Mouse (Mus musculus): Measurements from ENCODE around the gene Itsn1.

DNA sequence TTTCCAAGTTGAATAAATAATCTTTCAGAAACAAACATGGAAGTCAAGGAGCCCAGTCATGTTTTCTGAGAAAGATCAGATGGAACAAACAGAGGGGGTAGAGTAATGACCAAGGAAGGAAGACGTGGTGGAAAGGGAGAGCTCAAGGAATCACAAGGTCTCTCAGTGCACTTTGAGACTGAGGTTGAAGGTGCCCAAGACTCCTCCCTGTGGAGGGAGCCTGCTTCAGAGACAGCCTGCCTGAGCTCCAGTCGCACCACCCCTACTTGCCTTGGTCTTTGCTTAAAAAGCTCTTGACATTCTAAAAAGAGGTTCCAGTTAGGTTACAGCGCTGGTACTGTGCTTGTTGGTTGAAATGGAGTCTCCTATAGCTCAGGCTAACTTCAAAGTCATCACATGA, 121.1 kb downstream of the Itsn1 start:
- TF ChIP-seq CTCF (IDR thresholded peaks at IDR 0.05; ENCODE audit: insufficient read depth, low read length), result no peak
- no peak for TF ChIP-seq POLR2A (IDR thresholded peaks at IDR 0.05; ENCODE audit: borderline replicate concordance, extremely low read depth, low read depth, low read length)
